ENCODE assay signal across 9 mouse cellular contexts in the genomic region with DNA sequence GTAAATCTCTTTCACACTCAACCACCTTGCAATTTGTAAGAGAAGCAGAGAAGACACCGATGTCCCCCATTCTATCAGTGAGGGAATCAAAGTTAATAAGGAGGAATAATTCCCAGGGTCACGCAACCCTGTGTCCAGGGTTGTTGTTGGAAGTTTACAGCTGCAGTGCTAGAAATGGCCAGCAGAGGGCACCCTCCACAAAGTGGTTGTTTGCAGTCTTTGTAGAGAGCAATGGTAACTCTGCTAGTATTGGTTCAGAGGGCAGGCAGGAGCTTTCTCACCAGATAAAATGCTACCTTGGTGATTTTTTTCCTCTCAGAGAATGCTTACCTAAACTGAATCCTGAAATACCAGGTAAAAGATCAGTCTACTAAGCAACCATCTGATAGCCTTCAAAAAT. TPM values are rescaled to one million over a fixed set of nuclear protein-coding genes. Genes with fewer than 3 reads are reported as not detected.
DNase-seq lines count a peak whose midpoint lies in the region; ATAC-seq and TF ChIP-seq lines count a peak whose summit lies in the region.
"Had no signal": no experiment of that assay in that cellular context is flagged by ENCODE, and none has a peak within 500 bp of the region (broad histone marks: within the 10 kb centered on the region; RNA-seq: fewer than 3 reads in every experiment).

No protein-coding gene starts in this region.

- no peaks in the 10 kb centered on the region for H3K27me3 ChIP-seq in lung, postnatal 0 days (replicated peaks; ENCODE audit: insufficient read depth, low read length)

- peak; percentile 33 for ATAC-seq in lung, postnatal 0 days

- H3K4me3 ChIP-seq in cortical plate, adult 2 months (ENCODE audit: insufficient read depth, low read length), result no peak overlapping the region
- H3K4me3 ChIP-seq in lung, postnatal 0 days (ENCODE audit: low read depth, low read length), result no peak overlapping the region
- H3K4me3 ChIP-seq: embryonic facial prominence, embryonic 13.5 days had no signal

- no peak overlapping the region for H3K27ac ChIP-seq in cortical plate, adult 2 months (ENCODE audit: insufficient read depth, low read length)
- H3K27ac ChIP-seq in lung, postnatal 0 days (ENCODE audit: low read length), result no peak overlapping the region
- H3K27ac ChIP-seq: embryonic facial prominence, embryonic 13.5 days had no signal

- no peak overlapping the region for H3K4me2 ChIP-seq in lung, postnatal 0 days (replicated peaks; ENCODE audit: low read depth, low read length)
- H3K4me2 ChIP-seq: embryonic facial prominence, embryonic 13.5 days had no signal

- TF ChIP-seq CTCF in cortical plate, adult 2 months (IDR thresholded peaks at IDR 0.05; ENCODE audit: extremely low read depth, insufficient read depth, low read length), result peak; percentile 94
- peak; percentile 98 for TF ChIP-seq CTCF in lung, postnatal 0 days (IDR thresholded peaks at IDR 0.05)

- WGBS in lung, postnatal 0 days, result 18% methylated on average over 2 of the region's 2 CpGs

- peak; percentile 36; the same call in 1 of the 2 replicates for TF ChIP-seq EP300 in lung, postnatal 0 days (IDR thresholded peaks at IDR 0.05)

- no peak for TF ChIP-seq POLR2A in cortical plate, adult 2 months (IDR thresholded peaks at IDR 0.05; ENCODE audit: extremely low read depth, insufficient read depth, low read length)

- H3K36me3 ChIP-seq in lung, postnatal 0 days (ENCODE audit: insufficient read depth, low read length), result no peaks in the 10 kb centered on the region
- H3K36me3 ChIP-seq: embryonic facial prominence, embryonic 13.5 days had no signal

- H3K9me3 ChIP-seq in lung, postnatal 0 days (ENCODE audit: low read length), result no peaks in the 10 kb centered on the region
- H3K9me3 ChIP-seq: embryonic facial prominence, embryonic 13.5 days had no signal

- peak; percentile 64 for DNase-seq in A20 (ENCODE audit: low read depth, low spot score)
- DNase-seq in adrenal gland, adult (ENCODE audit: inconsistent age in 2 of 2, low spot score in 1 of 2), result peak; percentile 80 to 97
- peak; percentile 43 for DNase-seq in gastrocnemius, postnatal 25 days
- peak; percentile 82 to 94 for DNase-seq in kidney, postnatal 36 days
- DNase-seq in lung, postnatal 0 days (ENCODE audit: low spot score), result peak; percentile 84
- DNase-seq in ovary, postnatal 14 days (ENCODE audit: low spot score), result peak; percentile 92
- DNase-seq in thymus, postnatal 14 days, result peak; percentile 74

- peaks cover 2% of the 10 kb centered on the region; the same call in 1 of the 2 replicates for H3K4me1 ChIP-seq in cortical plate, adult 2 months (ENCODE audit: control insufficient read depth, insufficient read depth, low read length)
- H3K4me1 ChIP-seq in lung, postnatal 0 days (ENCODE audit: insufficient read depth, low read depth, low read length), result no peaks in the 10 kb centered on the region

- no peak overlapping the region for H3K9ac ChIP-seq in lung, postnatal 0 days (replicated peaks; ENCODE audit: low read depth)
- H3K9ac ChIP-seq: embryonic facial prominence, embryonic 13.5 days had no signal

RNA-seq across cellular contexts. Expression of gene Bcar3, which starts 18.1 kb away (rescaled TPM):
- 15.8 and 17.0 TPM in 2 replicates for polyA plus RNA-seq in cortical plate, adult 2 months (2012; rRNA removed)
- total RNA-seq in gastrocnemius, postnatal 25 days (2021), result 1 to 10 TPM; 3.4 to 4.4 TPM
- 27.6 and 38.3 TPM in 2 replicates for polyA plus RNA-seq in lung, postnatal 0 days (2015; fragmentation: Nextera tagmentation; extraction: Ambion mirVana)

RNA-seq across cellular contexts. Expression of gene Dnttip2, which starts 37.9 kb away (rescaled TPM):
- polyA plus RNA-seq in cortical plate, adult 2 months (2012; rRNA removed), result 17.0 and 17.6 TPM in 2 replicates
- total RNA-seq in gastrocnemius, postnatal 25 days (2021), result 10 to 100 TPM; 17.4 to 21.9 TPM
- polyA plus RNA-seq in lung, postnatal 0 days (2015; fragmentation: Nextera tagmentation; extraction: Ambion mirVana), result 38.3 and 43.9 TPM in 2 replicates
